Mouse (Mus musculus) myocyte (in vitro differentiated cells): ENCODE measurements around the gene Ttll1. TPM values are rescaled to one million over a fixed set of nuclear protein-coding genes. Genes with fewer than 3 reads are reported as not detected.

Source experiments
- H3K27me3 ChIP-seq: one replicate; pipeline ENCODE4 v1.6.1; 2011; ENCODE audit not compliant: control insufficient read depth, insufficient read depth, insufficient read length
- H3K36me3 ChIP-seq: one replicate; pipeline ENCODE4 v1.6.1; 2011; ENCODE audit not compliant: control insufficient read depth, insufficient read depth
- H3K4me2 ChIP-seq: one replicate; pipeline ENCODE4 v1.6.1; 2011; ENCODE audit warnings: low read depth, control low read depth
- H3K4me3 ChIP-seq: one replicate; pipeline ENCODE4 v1.5.1; 2011; ENCODE audit warnings: mild to moderate bottlenecking, control low read depth, moderate library complexity
- H3K79me2 ChIP-seq: one replicate; pipeline ENCODE4 v1.6.1; 2011; ENCODE audit not compliant: control insufficient read depth, insufficient read depth
- H3ac ChIP-seq: one replicate; pipeline ENCODE4 v1.6.1; 2011; ENCODE audit not compliant: control insufficient read depth, insufficient read length
- CEBPB ChIP-seq: IDR thresholded peaks from 2 replicates; pipeline ENCODE4 v1.6.1; 2011; ENCODE audit warnings: mild to moderate bottlenecking, moderate library complexity; ENCODE audit not compliant: poor library complexity, insufficient read depth, severe bottlenecking
- E2F4 ChIP-seq: IDR thresholded peaks from one replicate; pipeline ENCODE4 v1.6.1; 2011; ENCODE audit warnings: mild to moderate bottlenecking, control low read depth, moderate library complexity; ENCODE audit not compliant: insufficient read depth
- MAX ChIP-seq: IDR thresholded peaks from one replicate; pipeline ENCODE4 v1.6.1; 2011; ENCODE audit warnings: low read depth, mild to moderate bottlenecking, control low read depth
- MYOD1 ChIP-seq, 3 experiments: IDR thresholded peaks; one replicate each; pipeline ENCODE4 v1.6.1; 2011; ENCODE audit warnings: control low read depth in 2 of 3, low read depth in 2 of 3, mild to moderate bottlenecking in 2 of 3, moderate library complexity in 1 of 3; ENCODE audit not compliant: insufficient read length in 2 of 3, control insufficient read depth in 1 of 3
- MYOG ChIP-seq, 3 experiments: IDR thresholded peaks; one replicate each; pipeline ENCODE4 v1.6.1; 2011; ENCODE audit warnings: control low read depth in 2 of 3, low read depth in 2 of 3, mild to moderate bottlenecking in 2 of 3; ENCODE audit not compliant: insufficient read length in 2 of 3, control insufficient read depth in 1 of 3, insufficient read depth in 1 of 3
- POLR2A ChIP-seq: IDR thresholded peaks from one replicate; pipeline ENCODE4 v1.6.1; 2011; ENCODE audit warnings: low read depth, mild to moderate bottlenecking, control low read depth, moderate library complexity; ENCODE audit not compliant: insufficient read length
- POLR2AphosphoS2 ChIP-seq: IDR thresholded peaks from one replicate; pipeline ENCODE4 v1.6.1; 2011; ENCODE audit warnings: low read depth, control low read depth; ENCODE audit not compliant: insufficient read length
- REST ChIP-seq: IDR thresholded peaks from one replicate; pipeline ENCODE4 v1.6.1; 2011; ENCODE audit warnings: mild to moderate bottlenecking, control low read depth, moderate library complexity; ENCODE audit not compliant: insufficient read depth, insufficient read length
- SRF ChIP-seq: IDR thresholded peaks from one replicate; pipeline ENCODE4 v1.6.1; 2011; ENCODE audit warnings: low read depth; ENCODE audit not compliant: control insufficient read depth, insufficient read length
- TCF12 ChIP-seq: IDR thresholded peaks from one replicate; pipeline ENCODE4 v1.6.1; 2011; ENCODE audit warnings: mild to moderate bottlenecking, control low read depth; ENCODE audit not compliant: poor library complexity, insufficient read depth, severe bottlenecking
- TCF3 ChIP-seq: IDR thresholded peaks from one replicate; pipeline ENCODE4 v1.6.1; 2011; ENCODE audit warnings: low read depth, control low read depth; ENCODE audit not compliant: insufficient read length
- USF1 ChIP-seq: IDR thresholded peaks from one replicate; pipeline ENCODE4 v1.6.1; 2011; ENCODE audit warnings: low read depth, mild to moderate bottlenecking, control low read depth, moderate library complexity
- polyA plus RNA-seq: library from polyadenylated mRNA; unstranded; fragments of >200 nt; fragmentation: generic; extraction: Trizol; gene quantifications from one replicate; pipeline ENCODE4 v1.2.1, GENCODE M21; 2012; ENCODE audit warnings: missing spikeins

The Ttll1 gene
- polyA plus RNA-seq, 1 experiment: 47.7 TPM

DNA sequence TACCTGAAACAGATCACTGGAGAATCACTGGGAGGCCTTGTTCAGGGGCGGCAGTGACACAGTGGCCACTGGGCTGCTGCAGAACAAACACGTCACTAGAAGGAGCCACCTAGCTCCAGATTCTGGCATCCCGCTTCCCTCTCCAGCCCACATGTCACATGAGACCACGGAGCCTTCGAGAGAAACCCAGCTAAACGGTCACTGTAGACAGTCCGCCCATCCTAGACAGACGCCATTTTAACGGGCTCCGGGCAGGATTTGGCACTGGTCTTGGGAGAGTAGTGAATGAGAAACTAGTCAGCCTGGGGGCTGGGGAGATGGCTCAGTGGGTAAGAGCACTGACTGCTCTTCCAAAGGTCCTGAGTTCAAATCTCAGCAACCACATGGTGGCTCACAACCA lies 26.4 kb downstream of the Ttll1 start:
- no peak for TF ChIP-seq CEBPB
- no peak for TF ChIP-seq MYOD1 (IDR thresholded peaks at IDR 0.05; ENCODE audit: control insufficient read depth in 1 of 3, insufficient read length in 2 of 3, low read depth in 2 of 3)
- TF ChIP-seq E2F4: no peak
- no peak for TF ChIP-seq TCF12
- TF ChIP-seq POLR2A: no peak
- no peaks in the 10 kb centered on the region for H3K79me2 ChIP-seq
- H3K4me3 ChIP-seq: no peak overlapping the region
- H3ac ChIP-seq: no peak overlapping the region
- H3K36me3 ChIP-seq: peaks cover 4% of the 10 kb centered on the region
- H3K4me2 ChIP-seq: no peak overlapping the region
- no peaks in the 10 kb centered on the region for H3K27me3 ChIP-seq

- Histone ChIP-seq H3ac (no peak overlapping the region), H3K27me3 (no peaks in the 10 kb centered on the region), H3K4me2 (peak overlapping the region; percentile 26), H3K36me3 (peaks cover 4% of the 10 kb centered on the region), H3K79me2 (no peaks in the 10 kb centered on the region), H3K4me3 (no peak overlapping the region)
- TF ChIP-seq REST: no peak
- no peak for TF ChIP-seq USF1
- no peak for TF ChIP-seq CEBPB
- no peak for TF ChIP-seq POLR2AphosphoS2
- no peak for TF ChIP-seq MAX
- no peak for TF ChIP-seq POLR2A
Observed at GRCm38 (mm10) chr15:83483482-83483881, 27.2 kb downstream of the Ttll1 start.

DNA sequence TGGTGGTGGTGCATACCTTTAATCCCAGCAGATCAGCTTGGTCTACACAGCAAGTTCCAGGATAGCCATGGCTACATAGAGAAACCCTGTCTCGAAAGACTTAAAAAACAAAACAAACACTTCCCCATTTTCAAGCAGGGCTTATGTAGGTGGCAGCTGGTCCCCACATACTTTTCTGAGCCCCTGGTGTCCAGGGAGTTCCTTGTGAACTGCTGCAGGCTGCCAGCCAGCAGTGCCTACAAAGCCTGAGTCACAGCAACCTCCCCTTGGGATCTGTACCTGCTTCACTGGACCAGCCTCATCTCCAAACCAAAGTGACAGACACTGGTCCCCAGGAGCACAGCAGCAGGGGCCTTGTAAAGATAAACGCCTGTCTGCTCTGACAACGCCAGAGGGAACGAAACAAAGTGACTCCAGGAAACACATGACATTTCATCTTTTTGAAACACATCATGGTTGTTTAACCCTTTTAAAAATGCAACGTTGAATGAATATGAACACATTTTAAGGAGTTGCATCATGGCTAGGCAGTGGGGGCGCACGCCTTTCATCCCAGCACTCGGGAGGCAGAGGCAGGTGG lies 28.0 kb downstream of the Ttll1 start:
- no peak overlapping the region for H3ac ChIP-seq
- H3K4me2 ChIP-seq: peak overlapping the region; percentile 26
- no peak overlapping the region for H3K4me3 ChIP-seq
- H3K79me2 ChIP-seq: no peaks in the 10 kb centered on the region
- TF ChIP-seq TCF12 (no peak), E2F4 (no peak), POLR2A (no peak), MYOG (IDR thresholded peaks at IDR 0.05; ENCODE audit: control insufficient read depth in 1 of 3, insufficient read depth in 1 of 3, insufficient read length in 2 of 3, low read depth in 2 of 3) (no peak), MYOD1 (IDR thresholded peaks at IDR 0.05; ENCODE audit: control insufficient read depth in 1 of 3, insufficient read length in 2 of 3, low read depth in 2 of 3) (no peak), CEBPB (0 out of 2 replicates have a peak, but pooled peaks have one; percentile 12), TCF3 (no peak), USF1 (no peak)
- no peaks in the 10 kb centered on the region for H3K27me3 ChIP-seq
- H3K36me3 ChIP-seq: peaks cover 4% of the 10 kb centered on the region

GRCm38 (mm10) chr15:83481236-83481780 lies 29.4 kb downstream of the Ttll1 start:
- no peak overlapping the region for H3ac ChIP-seq
- peak overlapping the region; percentile 20 for H3K4me2 ChIP-seq
- no peaks in the 10 kb centered on the region for H3K79me2 ChIP-seq
- TF ChIP-seq E2F4: no peak
- peak in 1 of 3 experiments; percentile 18 for TF ChIP-seq MYOG (IDR thresholded peaks at IDR 0.05; ENCODE audit: control insufficient read depth in 1 of 3, insufficient read depth in 1 of 3, insufficient read length in 2 of 3, low read depth in 2 of 3)
- no peak for TF ChIP-seq TCF3
- TF ChIP-seq MYOD1 (IDR thresholded peaks at IDR 0.05; ENCODE audit: control insufficient read depth in 1 of 3, insufficient read length in 2 of 3, low read depth in 2 of 3): no peak
- no peak for TF ChIP-seq USF1
- no peak for TF ChIP-seq CEBPB
- peak; percentile 39 for TF ChIP-seq SRF
- H3K4me3 ChIP-seq: no peak overlapping the region
- peaks cover under 1% of the 10 kb centered on the region for H3K36me3 ChIP-seq
- no peaks in the 10 kb centered on the region for H3K27me3 ChIP-seq

DNA sequence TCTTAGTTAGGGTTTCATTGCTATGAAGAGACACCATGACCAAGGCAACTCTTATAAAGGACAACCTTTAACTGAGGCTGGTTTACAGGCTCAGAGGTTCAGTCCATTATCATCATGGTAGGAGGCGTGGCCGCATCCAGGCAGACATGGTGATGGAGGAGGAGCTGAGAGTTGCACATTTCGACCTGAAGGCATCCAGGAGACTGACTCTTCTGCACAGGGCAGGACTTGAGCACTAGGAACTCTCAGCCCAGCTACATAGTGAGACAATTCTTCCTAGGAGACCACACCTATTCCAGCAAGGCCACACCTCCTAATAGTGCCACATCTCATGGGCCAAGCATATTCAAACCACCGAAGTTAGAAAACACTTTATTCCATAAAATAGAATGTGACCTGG lies 30.9 kb downstream of the Ttll1 start:
- Histone ChIP-seq H3K27me3 (no peaks in the 10 kb centered on the region), H3ac (no peak overlapping the region), H3K79me2 (no peaks in the 10 kb centered on the region), H3K4me3 (no peak overlapping the region), H3K36me3 (no peaks in the 10 kb centered on the region), H3K4me2 (no peak overlapping the region)
- TF ChIP-seq REST (no peak), SRF (no peak), MYOD1 (IDR thresholded peaks at IDR 0.05; ENCODE audit: control insufficient read depth in 1 of 3, insufficient read length in 2 of 3, low read depth in 2 of 3) (no peak), POLR2A (no peak), TCF3 (no peak), TCF12 (no peak), USF1 (no peak), MYOG (IDR thresholded peaks at IDR 0.05; ENCODE audit: control insufficient read depth in 1 of 3, insufficient read depth in 1 of 3, insufficient read length in 2 of 3, low read depth in 2 of 3) (no peak)
